Mouse (Mus musculus) kidney, embryonic 14.5 days (tissue): ENCODE data around the gene Eya4. TPM values are rescaled to one million over a fixed set of nuclear protein-coding genes. Genes with fewer than 3 reads are reported as not detected.

ENCODE experiments used
- ATAC-seq: fragments of 200-750 bp; cut with Nextera tagmentation; 2 replicates; pipeline ENCODE4 v1.8.0; 2017; ENCODE audit warnings: moderate number of reproducible peaks, mild to moderate bottlenecking, moderate TSS enrichment, moderate library complexity; ENCODE audit not compliant: low FRiP score, low TSS enrichment
- H3K27ac ChIP-seq: fragments of 300-500 bp; sonication (generic); 2 replicates; pipeline ENCODE4 v1.5.1; 2014; ENCODE audit warnings: low read depth, mild to moderate bottlenecking, low read length, moderate library complexity, mixed read lengths
- H3K27me3 ChIP-seq: fragments of 300-500 bp; sonication (generic); 2 replicates; pipeline ENCODE4 v1.6.1; 2014; ENCODE audit warnings: mild to moderate bottlenecking, low read length; ENCODE audit not compliant: control insufficient read depth, insufficient read depth
- H3K36me3 ChIP-seq: fragments of 300-500 bp; sonication (generic); 2 replicates; pipeline ENCODE4 v1.6.1; 2014; ENCODE audit warnings: low read length, mixed read lengths; ENCODE audit not compliant: control insufficient read depth, insufficient read depth
- H3K4me1 ChIP-seq: fragments of 300-500 bp; sonication (generic); 2 replicates; pipeline ENCODE4 v1.6.1; 2014; ENCODE audit warnings: low read length, mixed read lengths; ENCODE audit not compliant: control insufficient read depth, insufficient read depth
- H3K4me2 ChIP-seq: fragments of 300-500 bp; sonication (generic); replicated peaks from 2 replicates; pipeline ENCODE4 v1.6.1; 2014; ENCODE audit warnings: low read depth, mild to moderate bottlenecking, low read length
- H3K4me3 ChIP-seq: fragments of 300-500 bp; sonication (generic); 2 replicates; pipeline ENCODE4 v1.5.1; 2014; ENCODE audit warnings: mild to moderate bottlenecking, low read length
- H3K9ac ChIP-seq: fragments of 300-500 bp; sonication (generic); 2 replicates; pipeline ENCODE4 v1.6.1; 2014; ENCODE audit warnings: low read depth, mild to moderate bottlenecking, low read length, moderate library complexity
- H3K9me3 ChIP-seq: fragments of 300-500 bp; sonication (generic); 2 replicates; pipeline ENCODE4 v1.6.1; 2016; ENCODE audit warnings: low read length; ENCODE audit not compliant: control insufficient read depth
- WGBS: fragments of 180-500 bp; shearing (Covaris S2); extraction: QIAGEN DNeasy Blood & Tissue Kit; methylation state at CpG from one replicate; pipeline ENCODE4 v1.1.7; 2014; 5-methylcytosine and 5-hydroxymethylcytosine counted together
- polyA plus RNA-seq: library from polyadenylated mRNA; unstranded; fragments of >200 nt; fragmentation: Nextera tagmentation; extraction: Ambion mirVana; gene quantifications from 2 replicates; pipeline ENCODE4 v1.2.1, GENCODE M21; 2014

The Eya4 gene
- polyA plus RNA-seq, 1 experiment from 2014 or later: 14.1 TPM

DNA sequence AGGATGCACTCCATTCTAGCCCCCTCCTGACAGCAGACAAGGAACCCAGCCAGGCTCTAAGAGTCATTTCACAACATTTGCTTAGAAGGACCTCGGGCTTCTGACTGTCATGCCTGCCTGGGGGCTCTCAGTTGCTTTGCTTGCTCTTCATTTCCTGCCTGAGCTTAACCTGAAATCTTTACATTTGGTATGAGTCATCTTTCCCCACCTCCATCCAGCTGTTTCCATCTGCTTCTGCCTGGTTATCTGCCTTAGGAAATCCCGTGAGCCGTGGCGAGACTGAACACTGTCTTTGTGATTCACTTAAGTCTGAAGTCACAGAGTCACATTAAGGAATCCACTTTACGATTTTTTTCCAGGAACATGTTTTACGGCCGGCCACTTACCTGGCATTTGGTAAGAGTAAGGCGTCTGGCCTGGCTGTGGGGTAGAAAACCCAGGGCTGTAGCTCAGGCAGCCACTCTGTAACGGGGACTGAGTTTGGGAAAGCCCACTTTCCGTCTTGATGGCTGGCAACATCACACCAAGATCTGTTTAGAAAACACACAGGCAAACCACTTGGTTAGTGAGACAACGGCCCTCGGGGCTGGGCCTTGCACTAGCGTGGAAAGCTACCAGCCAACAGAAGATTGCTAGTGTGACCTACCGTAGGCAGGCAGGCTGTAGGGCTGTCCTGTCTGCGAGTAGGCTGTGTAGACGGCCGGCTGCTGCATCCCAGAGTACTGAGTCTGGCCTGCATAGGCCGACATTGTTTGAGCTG, 193.5 kb downstream of the Eya4 start:
- Histone ChIP-seq H3K4me1 (no peaks in the 10 kb centered on the region), H3K4me2 (no peak overlapping the region), H3K9ac (no peak overlapping the region), H3K4me3 (no peak overlapping the region), H3K9me3 (no peaks in the 10 kb centered on the region), H3K36me3 (no peaks in the 10 kb centered on the region), H3K27ac (no peak overlapping the region), H3K27me3 (no peaks in the 10 kb centered on the region)
- ATAC-seq: no peak
- WGBS: 54% methylated on average over 18 of the region's 18 CpGs

DNA sequence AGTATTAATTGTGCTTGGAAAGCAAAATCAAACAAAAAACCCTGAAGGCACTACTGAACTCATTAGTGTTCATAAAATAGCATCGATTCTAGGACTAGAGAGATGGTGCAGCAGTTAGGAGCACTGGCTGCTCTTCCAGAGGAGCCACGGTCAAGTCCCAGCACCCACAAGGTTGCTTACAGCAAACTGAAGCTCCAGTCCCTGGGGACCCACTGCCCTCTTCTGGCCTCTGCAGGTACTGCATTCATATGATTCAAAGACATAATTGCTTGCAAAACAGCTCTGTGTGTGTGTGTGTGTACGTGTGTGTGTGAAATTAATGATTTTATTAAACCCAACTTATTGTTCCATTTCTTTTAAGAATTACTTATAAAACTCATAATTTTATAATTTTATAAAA, 200.2 kb downstream of the Eya4 start:
- no peak for ATAC-seq

DNA sequence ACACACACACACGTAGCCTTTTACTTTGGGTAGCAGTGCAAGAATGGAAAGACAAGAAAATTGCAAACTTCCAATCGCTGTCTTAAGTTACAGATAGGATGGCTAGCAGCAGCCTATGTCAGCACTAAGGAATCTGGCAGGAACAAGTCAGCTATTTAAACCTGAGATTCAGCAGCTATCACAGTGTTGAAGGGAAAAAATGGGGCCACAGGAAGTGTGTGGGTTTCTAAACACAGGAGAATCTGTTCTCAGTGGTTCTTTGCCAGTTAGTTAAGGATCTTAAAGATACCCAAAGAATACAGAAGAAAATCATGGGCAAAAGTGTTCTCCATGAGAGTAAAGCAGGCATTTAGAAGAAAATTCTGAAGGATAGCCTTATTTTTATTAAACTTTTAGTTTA, 206.0 kb downstream of the Eya4 start:
- WGBS: 82% methylated on average over 2 of the region's 2 CpGs
- Histone ChIP-seq H3K4me2 (no peak overlapping the region), H3K9ac (no peak overlapping the region), H3K36me3 (no peaks in the 10 kb centered on the region), H3K27me3 (no peaks in the 10 kb centered on the region), H3K9me3 (no peaks in the 10 kb centered on the region), H3K27ac (no peak overlapping the region), H3K4me3 (no peak overlapping the region), H3K4me1 (no peaks in the 10 kb centered on the region)
- no peak for ATAC-seq

More for the DNA sequence above, 200.2 kb downstream of the Eya4 start:
- Histone ChIP-seq H3K36me3 (peaks cover 3% of the 10 kb centered on the region; the same call in 1 of the 2 replicates), H3K4me1 (no peaks in the 10 kb centered on the region), H3K9me3 (no peaks in the 10 kb centered on the region), H3K27ac (no peak overlapping the region), H3K27me3 (no peaks in the 10 kb centered on the region), H3K9ac (no peak overlapping the region), H3K4me3 (no peak overlapping the region), H3K4me2 (no peak overlapping the region)
- WGBS: 99% methylated on average over 3 of the region's 3 CpGs

DNA sequence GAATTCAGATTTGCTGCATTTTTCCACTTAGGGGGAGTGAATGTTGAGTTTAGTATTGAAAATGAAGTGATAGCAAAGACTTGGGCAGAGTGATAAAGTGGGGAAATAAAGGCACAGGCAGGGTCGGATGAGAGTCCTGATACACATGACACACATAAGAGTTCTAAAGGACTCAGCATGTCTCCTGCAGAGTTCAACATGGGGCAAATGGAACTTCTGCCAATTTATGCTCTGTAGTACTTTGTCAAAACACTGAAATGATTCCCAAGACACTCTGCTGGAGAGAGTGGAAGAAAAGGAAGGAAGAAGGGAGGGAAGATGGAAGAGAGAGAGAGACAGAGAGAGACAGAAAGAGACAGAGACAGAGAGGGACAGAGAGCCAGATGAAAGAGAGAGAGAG, 222.6 kb downstream of the Eya4 start:
- Histone ChIP-seq H3K27me3 (no peaks in the 10 kb centered on the region), H3K36me3 (no peaks in the 10 kb centered on the region), H3K27ac (no peak overlapping the region), H3K9me3 (no peaks in the 10 kb centered on the region), H3K4me3 (no peak overlapping the region), H3K9ac (no peak overlapping the region), H3K4me1 (no peaks in the 10 kb centered on the region), H3K4me2 (no peak overlapping the region)
- no peak for ATAC-seq
- 89% methylated on average over 1 of the region's 1 CpGs for WGBS

DNA sequence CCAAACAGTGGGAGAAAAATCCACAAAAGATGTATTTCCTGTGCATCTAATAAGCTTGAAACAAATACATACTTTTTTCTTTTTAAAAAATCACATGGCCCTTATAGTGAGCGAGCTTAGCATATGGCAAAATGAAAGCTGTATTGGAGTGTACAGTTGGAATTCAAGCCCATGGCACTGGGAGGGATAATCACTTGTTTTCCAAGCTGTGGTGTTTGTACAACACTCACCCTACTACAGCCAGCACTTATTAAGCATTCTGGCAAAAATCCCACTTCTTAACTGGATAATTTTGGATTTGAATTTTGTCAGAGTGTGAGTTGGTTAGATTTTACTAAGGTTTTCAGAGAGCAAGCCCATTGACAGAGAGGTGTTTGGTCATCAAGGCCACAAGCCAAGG, 223.4 kb downstream of the Eya4 start:
- no peaks in the 10 kb centered on the region for H3K36me3 ChIP-seq
- WGBS: 89% methylated on average over 1 of the region's 1 CpGs

DNA sequence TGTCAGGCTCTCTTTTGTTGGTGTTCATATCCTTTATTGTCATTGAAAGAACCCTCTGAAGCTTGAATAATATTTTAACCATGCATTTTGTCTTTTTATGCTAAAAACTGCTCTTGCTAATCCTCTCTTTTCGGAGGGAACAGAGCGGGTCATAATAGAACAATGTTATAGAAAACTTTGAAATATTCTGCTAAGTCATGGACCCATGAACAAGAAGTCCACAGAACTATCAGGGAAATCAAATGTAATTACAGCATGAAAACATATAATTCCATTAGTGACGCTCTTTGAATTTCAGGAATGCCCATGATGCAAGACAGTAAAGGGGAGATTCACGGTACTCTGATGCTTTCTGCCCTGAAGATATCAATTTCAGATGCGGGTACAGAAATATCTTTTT, 224.1 kb downstream of the Eya4 start:
- Histone ChIP-seq H3K9ac (no peak overlapping the region), H3K9me3 (no peaks in the 10 kb centered on the region), H3K4me3 (no peak overlapping the region), H3K27ac (no peak overlapping the region), H3K36me3 (no peaks in the 10 kb centered on the region), H3K4me2 (no peak overlapping the region), H3K27me3 (no peaks in the 10 kb centered on the region), H3K4me1 (no peaks in the 10 kb centered on the region)
- no peak for ATAC-seq
- WGBS: 76% methylated on average over 5 of the region's 5 CpGs

More for the DNA sequence above, 223.4 kb downstream of the Eya4 start:
- Histone ChIP-seq H3K9ac (no peak overlapping the region), H3K4me2 (no peak overlapping the region), H3K9me3 (no peaks in the 10 kb centered on the region), H3K4me1 (no peaks in the 10 kb centered on the region), H3K4me3 (no peak overlapping the region), H3K27ac (no peak overlapping the region), H3K27me3 (no peaks in the 10 kb centered on the region)
- no peak for ATAC-seq

DNA sequence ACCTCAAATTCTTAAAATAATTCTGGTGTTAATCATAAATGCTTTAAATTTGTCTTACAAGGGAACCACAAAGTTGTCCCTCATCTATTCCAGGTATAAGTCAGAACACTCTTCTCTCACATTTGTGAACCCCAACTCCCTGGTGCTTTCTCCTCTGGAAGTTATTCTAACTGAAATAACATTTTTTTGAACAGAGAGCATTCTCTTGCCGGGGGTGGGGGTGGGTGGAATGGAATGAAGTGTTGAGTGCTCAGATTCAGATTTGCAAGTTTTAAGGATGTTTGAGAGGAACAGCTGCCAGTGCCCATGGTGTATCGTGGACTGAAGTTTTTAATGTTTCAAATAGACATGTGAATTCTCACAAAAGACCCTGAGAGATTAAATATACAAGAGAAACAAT, 230.1 kb downstream of the Eya4 start:
- Histone ChIP-seq H3K27me3 (no peaks in the 10 kb centered on the region), H3K9me3 (no peaks in the 10 kb centered on the region), H3K27ac (no peak overlapping the region), H3K36me3 (no peaks in the 10 kb centered on the region), H3K4me1 (no peaks in the 10 kb centered on the region), H3K4me3 (no peak overlapping the region), H3K4me2 (no peak overlapping the region), H3K9ac (no peak overlapping the region)
- WGBS: 55% methylated on average over 2 of the region's 2 CpGs
- no peak for ATAC-seq

DNA sequence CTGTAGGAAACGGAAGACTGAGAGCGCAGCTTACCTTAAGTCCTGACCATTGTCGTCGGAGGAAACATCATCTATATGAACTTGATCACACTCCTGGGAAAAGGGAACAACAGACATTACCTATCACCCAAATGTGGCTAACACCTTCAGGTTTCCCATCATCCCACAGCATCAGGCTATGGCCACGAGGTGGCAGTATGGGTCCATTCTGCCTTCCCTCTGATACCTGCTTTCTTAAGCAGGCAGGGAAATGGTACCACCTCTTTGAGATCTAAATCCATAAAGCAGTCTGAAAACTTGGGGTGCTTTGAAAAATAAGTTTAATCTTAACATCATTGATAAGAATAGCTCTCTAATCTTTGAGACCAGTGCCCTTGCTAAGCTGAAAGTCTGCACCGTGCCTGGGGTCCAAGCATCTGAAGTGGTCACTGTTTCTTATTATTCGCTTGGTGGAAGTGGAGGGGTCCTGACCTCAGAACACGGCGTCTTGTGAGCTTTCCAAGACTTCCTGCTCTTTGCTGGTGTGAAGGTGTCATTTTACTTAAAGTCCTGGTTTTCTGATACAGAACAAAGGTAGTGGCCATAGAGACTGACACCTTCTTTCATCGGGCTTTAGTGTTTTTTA, 233.7 kb downstream of the Eya4 start:
- no peak overlapping the region for H3K4me2 ChIP-seq
- ATAC-seq: no peak
- no peaks in the 10 kb centered on the region for H3K4me1 ChIP-seq
- H3K27ac ChIP-seq: no peak overlapping the region
- H3K4me3 ChIP-seq: no peak overlapping the region
- 41% methylated on average over 10 of the region's 10 CpGs for WGBS
- H3K27me3 ChIP-seq: no peaks in the 10 kb centered on the region
- H3K9ac ChIP-seq: no peak overlapping the region
- H3K36me3 ChIP-seq: no peaks in the 10 kb centered on the region
- H3K9me3 ChIP-seq: no peaks in the 10 kb centered on the region

DNA sequence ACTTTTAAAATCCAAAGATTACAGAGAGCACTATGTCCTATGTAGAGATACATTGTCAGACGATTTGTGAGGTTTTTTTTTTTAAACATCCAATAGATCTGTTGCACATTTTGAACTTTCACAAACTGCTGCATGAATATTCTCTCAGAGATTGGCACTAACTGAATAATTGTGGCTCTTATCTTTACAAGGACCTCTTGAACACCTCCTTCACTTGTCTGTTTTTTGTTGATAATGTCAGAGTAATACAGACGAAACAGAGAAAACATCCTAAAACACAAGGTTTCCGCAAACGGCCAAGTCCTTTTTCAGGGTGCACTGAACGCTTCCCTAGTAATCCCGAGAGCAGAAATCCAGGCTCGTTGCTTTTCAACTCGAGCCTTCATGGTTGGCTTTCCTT, 234.5 kb downstream of the Eya4 start:
- Histone ChIP-seq H3K4me1 (no peaks in the 10 kb centered on the region), H3K4me2 (no peak overlapping the region), H3K4me3 (no peak overlapping the region), H3K9me3 (no peaks in the 10 kb centered on the region), H3K27me3 (no peaks in the 10 kb centered on the region), H3K36me3 (peaks cover 5% of the 10 kb centered on the region; the same call in 1 of the 2 replicates), H3K27ac (no peak overlapping the region), H3K9ac (no peak overlapping the region)
- 84% methylated on average over 8 of the region's 8 CpGs for WGBS
- ATAC-seq: no peak
